Mouse (Mus musculus): Measurements from ENCODE around the gene Ctrb1.

The Ctrb1 gene

GRCm38 (mm10) chr8:111690960-111691445, at the start of gene Ctrb1:
Ctrb1 (minus strand) TSS chr8:111691010.
- no peak for DNase-seq (ENCODE audit: low spot score)

DNA sequence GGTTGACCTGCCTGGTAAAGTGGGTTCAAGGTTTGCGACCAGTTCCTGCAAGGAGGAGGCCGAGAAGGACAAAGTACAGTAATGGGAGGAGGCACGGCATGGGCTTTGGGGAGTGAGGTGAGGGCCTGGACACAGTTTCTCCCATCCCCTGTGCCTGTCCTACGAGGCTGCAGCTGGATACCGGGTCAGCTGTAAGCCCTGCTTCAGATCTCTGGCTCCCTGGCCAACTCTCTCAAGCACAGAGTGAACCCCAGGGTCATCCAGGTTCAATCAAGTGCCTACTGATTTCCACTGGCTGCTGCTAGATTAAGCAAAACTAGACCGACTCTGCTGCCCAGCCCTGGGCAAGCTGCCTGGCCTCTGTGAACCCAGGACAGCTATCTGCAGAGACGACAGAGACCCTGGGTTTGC, 49.5 kb upstream of the Ctrb1 start:
- DNase-seq (ENCODE audit: low spot score), result no peak

DNA sequence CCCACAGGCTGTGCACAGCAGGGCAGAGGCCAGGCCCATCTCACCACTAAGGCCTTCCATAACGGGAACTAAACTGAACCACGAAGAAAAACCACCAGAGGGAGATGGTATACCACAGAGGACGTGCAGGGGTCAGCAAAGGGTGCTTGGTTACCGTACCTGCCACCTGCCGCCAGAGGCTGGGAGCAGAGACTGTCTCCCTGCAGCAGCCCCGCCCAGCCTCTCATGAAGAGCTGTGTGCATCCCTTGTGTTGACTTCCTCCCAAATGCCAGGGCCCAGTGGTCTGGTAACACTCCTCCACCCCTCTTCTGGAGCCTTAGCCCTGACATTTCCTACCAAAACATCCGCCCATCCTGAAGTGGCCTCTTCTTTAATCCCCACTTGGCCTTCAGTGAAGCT, 48.8 kb upstream of the Ctrb1 start:
- DNase-seq (ENCODE audit: low spot score), result no peak

- DNase-seq (ENCODE audit: low spot score), result no peak
These were observed 48.1 kb upstream of the Ctrb1 start for GRCm38 (mm10) chr8:111738867-111739266.

DNA sequence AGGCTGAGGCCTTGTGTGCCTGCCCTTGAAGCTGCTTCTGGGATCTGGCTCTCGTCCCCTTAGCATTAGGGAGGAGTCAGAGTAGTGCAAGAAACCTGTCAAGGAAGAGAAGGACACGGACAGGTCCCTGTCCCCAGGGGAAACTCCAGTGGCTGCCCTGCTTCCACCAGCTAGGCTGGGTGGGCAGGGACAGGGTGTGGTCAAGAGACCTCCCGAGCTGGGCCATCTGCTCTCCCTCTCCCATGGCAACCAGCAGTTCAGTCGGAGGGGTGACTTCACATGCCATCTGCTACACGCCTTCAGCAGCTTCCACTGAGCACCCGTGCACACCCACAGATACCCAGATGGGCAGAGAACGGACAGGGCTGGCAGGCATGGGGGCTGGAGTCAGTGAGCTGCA, 45.5 kb upstream of the Ctrb1 start:
- DNase-seq (ENCODE audit: low spot score), result no peak

- no peak for DNase-seq (ENCODE audit: low spot score)
These were observed 45.0 kb upstream of the Ctrb1 start for GRCm38 (mm10) chr8:111735791-111736190.

DNA sequence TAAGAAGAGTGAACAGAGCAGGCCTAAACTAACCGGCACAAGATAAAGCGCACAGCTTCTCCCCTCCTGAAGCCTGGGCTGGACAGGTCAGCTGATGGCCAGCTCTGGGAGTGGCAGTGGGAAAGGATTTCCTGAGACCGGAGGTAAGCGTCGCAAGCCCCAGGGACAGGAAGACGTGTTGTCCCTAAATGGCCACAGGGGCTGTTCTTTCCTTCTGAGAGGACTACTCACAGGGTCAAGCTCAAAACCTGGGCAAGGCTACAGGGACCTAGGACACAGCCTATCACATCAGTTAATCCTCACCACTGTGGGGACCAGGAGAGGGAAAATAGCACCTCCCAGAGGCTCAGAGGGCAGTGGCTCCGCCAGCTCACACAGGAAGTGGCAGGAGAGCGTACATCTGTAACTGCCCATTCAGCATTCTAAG, 44.5 kb upstream of the Ctrb1 start:
- no peak for DNase-seq (ENCODE audit: low spot score)

- no peak for DNase-seq (ENCODE audit: low spot score)
These were observed 43.6 kb upstream of the Ctrb1 start for GRCm38 (mm10) chr8:111734244-111734960.

DNA sequence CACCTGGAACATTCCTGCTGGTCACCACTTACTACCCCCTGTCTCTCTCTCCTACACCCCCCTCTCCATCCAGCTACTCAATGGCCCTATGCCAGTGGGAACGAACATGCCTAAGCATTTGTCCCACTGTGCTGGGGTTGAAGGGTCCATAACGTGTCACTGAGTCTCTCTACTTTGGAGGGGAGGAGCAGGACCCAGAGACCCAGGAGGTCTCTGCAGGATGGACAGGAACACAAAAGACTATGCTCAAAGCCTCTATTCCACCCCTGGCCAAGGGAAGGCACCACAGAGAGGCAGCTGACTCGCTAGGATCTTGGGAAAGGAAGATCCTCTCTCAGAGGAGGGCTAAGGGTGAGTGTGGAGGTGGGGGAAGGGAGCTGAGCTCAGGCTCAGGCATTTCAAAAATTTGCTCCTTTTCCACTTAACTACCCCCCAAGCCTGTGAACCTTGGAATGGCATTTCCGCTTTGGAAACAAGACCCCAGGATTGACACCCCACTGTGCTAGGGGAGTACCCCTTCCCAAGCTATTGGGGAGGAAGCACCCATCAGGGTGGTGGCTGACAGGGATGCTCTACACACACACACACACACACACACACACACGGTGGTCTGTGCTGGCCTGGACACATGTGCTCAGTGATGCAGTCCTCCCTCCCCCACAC, 42.9 kb upstream of the Ctrb1 start:
- peak; percentile 77 for DNase-seq (ENCODE audit: low spot score)

DNA sequence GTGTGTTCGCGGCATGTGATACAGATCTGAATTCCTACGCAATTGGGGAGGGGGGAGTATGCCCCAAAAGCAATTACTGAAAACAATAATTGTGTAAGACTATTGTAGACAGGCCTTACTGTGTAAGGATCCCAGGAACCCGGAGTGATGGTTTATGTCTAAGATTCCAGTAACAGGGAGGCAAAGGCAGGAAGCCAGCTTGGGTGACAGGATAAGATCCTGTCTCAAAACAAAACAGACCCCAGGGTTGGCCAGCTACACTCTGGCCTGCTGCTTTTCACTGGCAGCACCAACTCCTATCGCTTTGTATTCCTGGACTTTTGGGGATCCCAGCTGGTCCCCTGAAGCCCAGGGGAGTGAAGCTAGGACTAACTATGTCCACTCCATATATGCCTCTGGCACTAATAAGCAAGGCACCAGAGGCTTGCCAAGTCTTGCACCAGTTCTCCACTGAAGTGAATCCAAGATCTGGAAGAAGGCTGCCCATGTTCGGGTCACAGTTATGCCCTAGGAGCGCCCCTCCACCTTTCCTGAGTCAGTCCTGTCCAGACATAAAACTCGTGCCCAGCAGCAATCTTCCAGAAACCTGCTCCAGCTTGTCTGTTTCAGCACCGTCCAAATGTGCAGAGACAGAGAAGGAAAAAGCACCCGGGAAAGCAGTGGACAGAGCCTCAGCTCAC, 41.7 kb upstream of the Ctrb1 start:
- DNase-seq (ENCODE audit: low spot score), result no peak

GRCm38 (mm10) chr8:111732004-111732403, 41.2 kb upstream of the Ctrb1 start:
- peak; percentile 97 for DNase-seq (ENCODE audit: low spot score)

DNA sequence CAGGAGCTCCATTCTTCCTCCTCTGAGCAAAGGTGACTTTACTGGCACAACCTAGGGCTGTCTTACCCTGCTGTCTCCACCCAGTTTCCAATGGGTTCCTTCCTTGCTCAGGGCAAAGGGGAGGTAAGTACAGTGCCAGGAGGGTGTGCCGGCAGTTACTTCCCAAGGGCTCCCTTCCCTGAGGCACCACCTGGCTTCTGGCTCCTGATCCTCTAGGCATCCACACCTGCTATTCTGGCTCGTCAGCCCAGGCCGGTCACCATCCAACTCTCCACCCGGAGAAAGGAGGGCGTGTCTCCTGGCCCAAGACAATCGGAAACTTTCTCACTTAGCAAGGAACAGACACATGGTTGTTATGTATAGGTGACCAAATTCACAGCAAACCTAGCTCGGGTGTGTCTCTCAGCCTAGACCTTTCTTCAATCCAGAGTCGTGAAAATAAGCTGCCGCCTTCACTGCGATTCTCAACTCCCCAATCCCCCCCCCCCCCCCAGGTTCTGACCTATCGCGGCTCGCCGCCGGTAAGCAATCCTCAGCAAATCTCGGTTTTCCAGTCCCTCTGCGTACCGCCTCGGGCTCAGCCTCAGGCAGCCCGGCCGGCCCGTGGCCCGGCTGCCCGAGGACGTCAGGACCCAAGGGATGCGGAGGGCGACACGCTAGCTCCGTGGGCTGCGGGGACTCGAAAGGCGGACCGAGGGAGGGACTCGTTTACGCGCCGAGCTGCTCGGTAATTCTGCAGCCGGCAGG, 40.6 kb upstream of the Ctrb1 start:
- DNase-seq (ENCODE audit: low spot score), result no peak

DNA sequence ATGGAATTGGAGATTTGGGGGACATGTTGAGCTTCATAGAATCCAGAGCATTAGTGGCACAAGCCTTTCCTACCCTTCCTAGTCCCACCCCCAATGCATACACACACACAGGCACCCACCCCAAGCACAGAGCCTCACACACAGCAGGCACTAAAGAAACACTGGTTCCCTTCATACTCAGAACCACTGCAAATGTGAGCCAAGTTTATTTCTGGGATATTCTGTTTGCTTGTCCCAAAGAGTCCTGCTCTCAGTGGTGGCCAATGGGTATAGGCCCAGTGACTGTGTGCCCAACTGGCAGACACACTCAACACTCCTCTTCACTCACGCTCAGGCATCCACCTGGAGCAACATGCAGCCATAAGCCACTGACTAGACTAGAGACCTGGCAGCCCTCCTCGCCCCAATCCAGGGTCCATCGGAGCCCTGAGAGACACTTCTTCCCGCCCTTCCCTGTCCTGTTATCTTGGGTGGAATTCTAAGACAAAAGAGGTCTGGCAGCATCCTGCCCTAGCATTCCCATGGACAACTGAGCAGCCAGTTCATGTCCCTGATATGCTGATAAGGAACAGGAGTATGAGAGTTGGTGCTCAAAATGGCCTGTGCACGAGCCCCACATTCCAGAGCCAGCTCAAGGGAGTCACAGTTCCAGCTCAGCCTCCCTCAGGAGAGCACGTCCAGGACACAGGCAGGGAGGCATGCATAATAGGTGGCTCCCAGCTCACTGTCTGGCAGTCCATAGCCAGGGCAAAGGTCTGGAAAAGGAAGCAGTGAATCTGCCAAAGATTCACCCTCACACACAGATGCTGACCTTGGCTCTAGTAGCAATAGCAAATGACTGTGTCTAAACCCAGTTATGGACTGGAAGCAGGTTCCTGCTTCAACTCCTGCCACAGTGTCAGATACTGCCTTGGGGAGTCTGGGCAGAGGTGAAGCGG, 38.7 kb upstream of the Ctrb1 start:
- peak; percentile 61 for DNase-seq (ENCODE audit: low spot score)

DNA sequence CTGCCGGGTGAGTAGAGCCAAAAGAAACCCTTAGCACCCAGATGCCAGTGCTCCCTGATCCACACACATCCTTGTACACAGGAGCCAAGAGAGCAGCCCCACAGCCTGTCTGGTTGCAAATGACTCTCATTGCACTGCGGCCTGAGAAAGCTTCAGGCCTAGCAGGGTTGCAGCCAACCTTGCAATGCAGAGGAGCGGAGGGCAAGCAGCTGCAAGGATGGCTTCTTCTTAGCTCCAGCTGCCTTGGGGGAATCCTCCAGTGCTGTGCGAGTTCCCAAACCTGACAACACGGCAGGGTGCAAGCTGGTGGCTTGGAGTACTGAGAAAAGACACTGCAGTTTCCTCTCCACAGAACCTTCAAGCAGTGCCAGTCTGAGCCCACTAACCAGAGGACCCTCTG, 37.7 kb upstream of the Ctrb1 start:
- DNase-seq (ENCODE audit: low spot score), result no peak

GRCm38 (mm10) chr8:111727553-111727952, 36.7 kb upstream of the Ctrb1 start:
- no peak for DNase-seq (ENCODE audit: low spot score)

GRCm38 (mm10) chr8:111726102-111726900, 35.5 kb upstream of the Ctrb1 start:
- DNase-seq (ENCODE audit: low spot score), result no peak

- DNase-seq (ENCODE audit: low spot score), result no peak
These were observed 34.5 kb upstream of the Ctrb1 start for GRCm38 (mm10) chr8:111725341-111725740.

- no peak for DNase-seq (ENCODE audit: low spot score)
These were observed 29.3 kb upstream of the Ctrb1 start for GRCm38 (mm10) chr8:111720115-111720544.

DNA sequence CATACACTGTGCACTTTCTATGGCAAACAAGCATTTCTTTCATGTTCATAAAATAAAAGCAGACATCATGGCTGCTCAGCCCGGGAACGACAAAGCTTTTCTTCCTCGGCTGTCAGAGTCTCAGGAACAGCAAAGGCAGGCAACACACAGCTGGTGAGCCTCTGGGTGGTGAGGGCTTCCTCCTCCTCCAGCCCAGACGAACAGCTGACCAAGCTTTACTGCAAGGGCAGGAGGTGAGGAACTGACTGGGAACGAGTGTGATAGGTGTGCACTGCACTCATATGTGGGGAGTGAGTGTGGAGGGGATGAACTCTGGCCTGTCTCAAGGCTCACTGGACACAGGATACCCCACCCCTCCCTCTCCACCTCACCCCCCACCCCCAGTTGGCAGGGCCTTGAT, 28.1 kb upstream of the Ctrb1 start:
- no peak for DNase-seq (ENCODE audit: low spot score)

- DNase-seq (ENCODE audit: low spot score), result no peak
These were observed 27.1 kb upstream of the Ctrb1 start for GRCm38 (mm10) chr8:111717866-111718265.

All from yolk sac, embryonic 10.5 days (tissue).